Mouse (Mus musculus) heart, adult 2 months (tissue): ENCODE results near the gene Pign.

Experiments
- CTCF ChIP-seq: fragments of 200-600 bp; IDR thresholded peaks from 2 replicates; pipeline ENCODE4 v1.8.1; 2022; ENCODE audit warnings: antibody characterized with exemption, mild to moderate bottlenecking, moderate library complexity
- POLR2A ChIP-seq: fragments of 200-500 bp; IDR thresholded peaks from 2 replicates; pipeline ENCODE4 v1.6.1; 2011; ENCODE audit warnings: mild to moderate bottlenecking, low read depth, low read length, control low read depth; ENCODE audit not compliant: insufficient read depth

DNA sequence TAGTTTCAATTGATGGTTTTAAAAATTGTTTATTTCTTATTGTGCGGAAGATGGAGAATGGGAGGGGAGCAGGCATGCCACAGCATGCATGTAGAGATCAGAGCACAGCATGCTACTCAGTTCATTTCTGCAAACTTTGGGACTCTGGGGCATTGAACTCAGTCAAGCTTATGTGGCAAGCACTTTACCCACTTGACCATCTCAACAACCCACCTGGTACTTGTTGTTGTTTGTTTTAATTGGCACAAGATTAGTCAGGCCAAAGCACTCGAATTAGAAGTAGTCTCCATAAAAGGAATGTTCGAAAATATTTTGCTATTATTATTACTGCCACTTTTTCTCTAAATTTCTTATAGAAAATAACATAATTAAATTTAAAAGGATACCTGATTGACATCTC lies 19.4 kb downstream of the Pign start:
- TF ChIP-seq POLR2A: no peak
- TF ChIP-seq CTCF: no peak
